Mouse (Mus musculus) forebrain, embryonic 16.5 days (tissue): ENCODE results near the gene Cyp26a1. TPM values are rescaled to one million over a fixed set of nuclear protein-coding genes. Genes with fewer than 3 reads are reported as not detected.
A peak's percentile ranks its signal among the peaks of the same experiment; 100 is the strongest.

ENCODE experiments used
- ATAC-seq: fragments of 200-750 bp; cut with Nextera tagmentation; 2 replicates; pipeline ENCODE4 v1.8.0; 2017; ENCODE audit warnings: mild to moderate bottlenecking, moderate library complexity
- H3K27ac ChIP-seq: fragments of 300-500 bp; sonication (generic); 2 replicates; pipeline ENCODE4 v1.5.1; 2014; ENCODE audit warnings: low read length, control low read depth
- H3K27me3 ChIP-seq: fragments of 300-500 bp; sonication (generic); replicated peaks from 2 replicates; pipeline ENCODE4 v1.6.1; 2014; ENCODE audit warnings: low read length; ENCODE audit not compliant: control insufficient read depth, insufficient read depth
- H3K36me3 ChIP-seq: fragments of 300-500 bp; sonication (generic); 2 replicates; pipeline ENCODE4 v1.6.1; 2014; ENCODE audit not compliant: control insufficient read depth, insufficient read depth
- H3K4me1 ChIP-seq: fragments of 300-500 bp; sonication (generic); replicated peaks from 2 replicates; pipeline ENCODE4 v1.6.1; 2014; ENCODE audit warnings: low read length; ENCODE audit not compliant: control insufficient read depth, insufficient read depth
- H3K4me2 ChIP-seq: fragments of 300-500 bp; sonication (generic); 2 replicates; pipeline ENCODE4 v1.6.1; 2014; ENCODE audit warnings: mild to moderate bottlenecking, low read length, control low read depth
- H3K4me3 ChIP-seq: fragments of 300-500 bp; sonication (generic); replicated peaks from 2 replicates; pipeline ENCODE4 v1.5.1; 2014; ENCODE audit warnings: mild to moderate bottlenecking, low read length, control low read depth
- H3K9ac ChIP-seq: fragments of 300-500 bp; sonication (generic); replicated peaks from 2 replicates; pipeline ENCODE4 v1.6.1; 2014; ENCODE audit warnings: low read depth, low read length, control low read depth
- H3K9me3 ChIP-seq: fragments of 300-500 bp; sonication (generic); 2 replicates; pipeline ENCODE4 v1.6.1; 2016; ENCODE audit warnings: low read length; ENCODE audit not compliant: control insufficient read depth
- WGBS: fragments of 180-500 bp; shearing (Covaris S2); extraction: QIAGEN DNeasy Blood & Tissue Kit; methylation state at CpG from one replicate; pipeline ENCODE4 v1.1.7; 2014; 5-methylcytosine and 5-hydroxymethylcytosine counted together
- polyA plus RNA-seq: library from polyadenylated mRNA; unstranded; fragments of >200 nt; fragmentation: Nextera tagmentation; extraction: Ambion mirVana; gene quantifications from 2 replicates; pipeline ENCODE4 v1.2.1, GENCODE M21; 2015

The Cyp26a1 gene
- polyA plus RNA-seq: not detected in 2 replicates

- Histone ChIP-seq H3K4me1 (peaks cover 32% of the 10 kb centered on the region), H3K4me3 (peak within 1 kb of the TSS; percentile 37), H3K27ac (no peak within 1 kb of the TSS), H3K4me2 (peak within 1 kb of the TSS; percentile 58), H3K9ac (no peak within 1 kb of the TSS), H3K36me3 (no peaks in the 10 kb centered on the region), H3K27me3 (peaks cover 91% of the 10 kb centered on the region), H3K9me3 (no peaks in the 10 kb centered on the region)
- WGBS: 1% methylated on average over 51 of the region's 51 CpGs
- ATAC-seq: peak; percentile 22; the same call in 1 of the 2 replicates
These were observed at the start of gene Cyp26a1 for GRCm38 (mm10) chr19:37697651-37698272. Gene Cyp26a1 (plus strand): TSS chr19:37697798.

- no peak for ATAC-seq
- 40% methylated on average over 2 of the region's 2 CpGs for WGBS
These were observed 49.6 kb upstream of the Cyp26a1 start for GRCm38 (mm10) chr19:37647994-37648393.

GRCm38 (mm10) chr19:37650526-37650925 lies 47.1 kb upstream of the Cyp26a1 start:
- H3K4me3 ChIP-seq: no peak overlapping the region
- H3K9ac ChIP-seq: no peak overlapping the region
- WGBS: 47% methylated on average over 2 of the region's 2 CpGs
- 0 out of 2 replicates have a peak, but pooled peaks have one; percentile 49 for ATAC-seq
- no peaks in the 10 kb centered on the region for H3K36me3 ChIP-seq
- H3K27me3 ChIP-seq: no peaks in the 10 kb centered on the region
- no peaks in the 10 kb centered on the region for H3K9me3 ChIP-seq
- H3K4me1 ChIP-seq: no peaks in the 10 kb centered on the region
- H3K27ac ChIP-seq: peak overlapping the region; percentile 31; the same call in 1 of the 2 replicates
- H3K4me2 ChIP-seq: no peak overlapping the region

More at GRCm38 (mm10) chr19:37647994-37648393, 49.6 kb upstream of the Cyp26a1 start:
- H3K9me3 ChIP-seq: no peaks in the 10 kb centered on the region
- H3K27ac ChIP-seq: no peak overlapping the region
- no peak overlapping the region for H3K4me3 ChIP-seq
- H3K36me3 ChIP-seq: no peaks in the 10 kb centered on the region
- no peaks in the 10 kb centered on the region for H3K4me1 ChIP-seq
- no peak overlapping the region for H3K9ac ChIP-seq
- no peaks in the 10 kb centered on the region for H3K27me3 ChIP-seq
- no peak overlapping the region for H3K4me2 ChIP-seq

GRCm38 (mm10) chr19:37654012-37654411 lies 43.6 kb upstream of the Cyp26a1 start:
- 22% methylated on average over 5 of the region's 5 CpGs for WGBS
- no peak overlapping the region for H3K4me3 ChIP-seq
- no peaks in the 10 kb centered on the region for H3K36me3 ChIP-seq
- H3K4me2 ChIP-seq: no peak overlapping the region
- ATAC-seq: no peak
- no peaks in the 10 kb centered on the region for H3K4me1 ChIP-seq
- no peaks in the 10 kb centered on the region for H3K9me3 ChIP-seq
- H3K27me3 ChIP-seq: no peaks in the 10 kb centered on the region
- no peak overlapping the region for H3K9ac ChIP-seq
- H3K27ac ChIP-seq: no peak overlapping the region

GRCm38 (mm10) chr19:37656441-37656840 lies 41.2 kb upstream of the Cyp26a1 start:
- no peak overlapping the region for H3K9ac ChIP-seq
- ATAC-seq: no peak
- no peak overlapping the region for H3K4me3 ChIP-seq
- H3K27me3 ChIP-seq: no peaks in the 10 kb centered on the region
- H3K9me3 ChIP-seq: no peaks in the 10 kb centered on the region
- no peaks in the 10 kb centered on the region for H3K36me3 ChIP-seq
- no peaks in the 10 kb centered on the region for H3K4me1 ChIP-seq
- H3K27ac ChIP-seq: no peak overlapping the region
- H3K4me2 ChIP-seq: no peak overlapping the region
- WGBS: 6% methylated on average over 9 of the region's 9 CpGs

GRCm38 (mm10) chr19:37665256-37665655 lies 32.3 kb upstream of the Cyp26a1 start:
- Histone ChIP-seq H3K9ac (no peak overlapping the region), H3K4me3 (no peak overlapping the region), H3K27ac (no peak overlapping the region), H3K4me2 (no peak overlapping the region), H3K4me1 (no peaks in the 10 kb centered on the region), H3K9me3 (no peaks in the 10 kb centered on the region), H3K36me3 (no peaks in the 10 kb centered on the region), H3K27me3 (no peaks in the 10 kb centered on the region)
- ATAC-seq: no peak
- WGBS: 67% methylated on average over 6 of the region's 6 CpGs

GRCm38 (mm10) chr19:37667855-37668594 lies 29.6 kb upstream of the Cyp26a1 start:
- no peak overlapping the region for H3K9ac ChIP-seq
- no peaks in the 10 kb centered on the region for H3K9me3 ChIP-seq
- no peaks in the 10 kb centered on the region for H3K4me1 ChIP-seq
- no peak for ATAC-seq
- WGBS: 65% methylated on average over 13 of the region's 13 CpGs
- H3K27ac ChIP-seq: no peak overlapping the region
- H3K4me3 ChIP-seq: no peak overlapping the region
- H3K4me2 ChIP-seq: no peak overlapping the region
- H3K36me3 ChIP-seq: no peaks in the 10 kb centered on the region
- H3K27me3 ChIP-seq: no peaks in the 10 kb centered on the region

GRCm38 (mm10) chr19:37668657-37669056 lies 28.9 kb upstream of the Cyp26a1 start:
- Histone ChIP-seq H3K4me3 (no peak overlapping the region), H3K9ac (no peak overlapping the region), H3K27ac (no peak overlapping the region), H3K4me2 (no peak overlapping the region), H3K9me3 (no peaks in the 10 kb centered on the region), H3K4me1 (no peaks in the 10 kb centered on the region), H3K27me3 (no peaks in the 10 kb centered on the region), H3K36me3 (no peaks in the 10 kb centered on the region)
- WGBS: 87% methylated on average over 5 of the region's 5 CpGs
- ATAC-seq: no peak

GRCm38 (mm10) chr19:37669486-37669885 lies 28.1 kb upstream of the Cyp26a1 start:
- 79% methylated on average over 5 of the region's 5 CpGs for whole genome bisulfite sequencing
- Histone ChIP-seq H3K27ac (no peak overlapping the region), H3K4me1 (no peaks in the 10 kb centered on the region), H3K36me3 (no peaks in the 10 kb centered on the region), H3K9ac (no peak overlapping the region), H3K4me2 (no peak overlapping the region), H3K27me3 (no peaks in the 10 kb centered on the region), H3K4me3 (no peak overlapping the region), H3K9me3 (no peaks in the 10 kb centered on the region)
- no peak for ATAC-seq
